Mouse (Mus musculus): Measurements from ENCODE around the gene Gm10203.
A peak's percentile ranks its signal among the peaks of the same experiment; 100 is the strongest.
"Not testable (repeated sequence)": the region's sequence is repeated elsewhere in the genome, so short reads cannot be mapped to it uniquely, and the experiment has no call there.

The Gm10203 gene

DNA sequence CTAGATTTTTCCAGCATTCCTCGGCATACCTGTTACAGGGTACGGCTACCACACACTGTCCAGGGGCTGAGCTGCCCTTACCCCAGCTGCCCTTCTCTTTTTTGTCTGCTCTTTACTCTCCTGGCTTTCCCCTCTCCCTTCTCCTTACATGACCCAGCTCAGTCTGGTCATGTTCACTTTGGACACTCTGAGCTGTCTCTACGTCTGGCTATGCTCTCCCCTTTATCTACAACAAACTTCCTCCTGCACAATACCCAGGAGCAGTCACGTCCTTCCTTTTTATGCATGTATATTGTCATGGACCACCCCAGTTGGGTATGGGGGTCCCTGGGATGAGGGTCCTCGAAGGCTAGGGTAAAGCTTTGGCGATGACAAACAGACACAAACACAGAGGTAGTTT lies 5.7 kb downstream of the Gm10203 start:
- DNase-seq: no peak

DNA sequence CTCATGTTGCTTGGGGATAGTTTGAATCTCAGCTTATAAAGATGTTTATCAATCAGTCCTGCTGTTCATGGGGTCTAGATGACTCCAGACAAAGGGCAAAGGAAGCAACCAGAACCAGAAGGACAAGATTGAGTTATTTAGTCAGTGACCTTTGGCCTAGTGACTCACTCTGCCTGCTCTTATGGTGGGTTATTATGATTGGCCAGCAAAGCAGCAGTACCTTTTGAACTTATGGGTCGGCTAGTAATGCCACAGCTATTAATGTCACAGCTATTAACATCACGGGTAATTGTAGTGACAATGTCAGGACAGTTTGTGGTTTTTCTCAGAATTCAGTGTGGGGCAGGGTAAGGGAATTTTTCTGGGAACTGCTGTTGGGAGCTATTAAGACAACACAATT lies 8.0 kb downstream of the Gm10203 start:
- DNase-seq: no peak

DNA sequence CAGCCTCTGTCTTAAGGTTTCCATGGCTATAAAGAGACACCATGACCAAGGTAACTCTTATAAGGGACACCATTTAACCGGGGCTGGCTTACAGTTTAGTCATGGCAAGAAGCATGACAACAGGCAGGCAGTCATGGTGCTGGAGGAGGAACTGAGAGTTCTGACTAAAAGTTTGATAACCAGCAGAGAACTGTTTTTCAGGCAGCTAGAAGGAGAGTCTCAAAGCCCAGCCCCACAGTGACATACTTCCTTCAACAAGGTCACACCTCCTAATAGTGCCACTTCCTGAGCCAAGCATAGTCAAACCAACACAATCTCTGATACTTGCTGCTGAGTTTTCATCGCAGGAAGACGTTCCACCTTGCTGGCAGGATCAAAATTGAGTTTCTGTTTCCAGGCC lies 9.0 kb downstream of the Gm10203 start:
- DNase-seq: no peak

DNA sequence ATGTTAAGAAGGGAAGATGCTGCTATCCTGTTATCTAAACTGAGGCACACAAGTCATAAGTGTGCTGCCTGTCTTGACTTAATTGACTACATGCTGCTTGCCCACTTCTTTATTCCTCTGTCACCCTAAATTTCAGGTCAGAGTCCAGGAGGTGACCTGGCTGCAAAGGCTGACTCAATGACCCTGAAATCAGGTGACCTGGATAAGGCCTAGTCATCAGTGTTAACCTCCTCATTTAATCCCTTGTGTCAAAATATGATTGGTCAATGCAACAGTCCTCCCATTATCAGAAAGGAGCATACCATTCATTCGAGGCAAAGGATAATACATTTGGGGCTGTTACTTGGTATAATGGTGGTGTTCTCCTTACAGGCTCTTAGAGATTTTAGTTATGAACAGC lies 9.5 kb downstream of the Gm10203 start, which contains the start of gene Etfbkmt:
Etfbkmt (plus strand) TSS at position 379 of the 400 bp plus-strand sequence.
- no peak for DNase-seq

DNA sequence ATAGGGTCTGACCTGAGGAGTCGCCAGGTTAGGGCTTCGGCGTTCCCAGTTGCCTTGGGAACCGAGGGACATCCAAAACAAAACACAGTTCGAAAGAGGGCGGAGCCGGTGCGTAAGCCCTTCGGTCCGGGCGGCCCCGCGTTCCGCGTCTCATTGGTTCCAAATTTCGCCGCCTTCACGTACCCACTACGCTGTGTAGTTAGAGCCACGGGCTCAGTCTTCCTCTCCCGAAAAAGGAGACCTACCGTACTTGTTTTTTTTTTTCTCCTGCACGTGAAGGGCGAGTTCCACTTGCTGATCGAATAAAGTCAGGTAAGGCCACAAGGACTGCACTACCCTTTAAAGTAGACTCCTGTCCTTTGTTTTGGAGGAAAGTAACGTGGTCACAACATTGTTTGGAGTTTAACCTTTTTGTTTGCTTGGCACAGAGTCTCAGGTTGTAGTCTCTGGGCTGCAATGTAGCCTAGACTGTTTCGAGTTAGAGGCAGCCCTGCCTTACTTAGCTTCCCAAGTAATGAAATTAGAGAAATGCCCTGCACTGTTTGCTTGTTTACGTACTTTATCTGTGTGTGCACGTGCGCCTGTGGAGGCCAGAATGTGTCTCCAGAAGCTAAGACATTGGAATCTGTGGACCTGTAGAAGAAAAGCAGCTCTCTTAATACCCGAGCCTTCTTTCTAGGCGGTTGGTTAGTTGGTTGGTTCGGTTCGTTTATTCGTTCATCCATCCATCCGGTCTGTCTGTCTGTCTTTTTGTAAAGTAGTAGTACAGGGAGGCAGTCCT lies 11.6 kb downstream of the Gm10203 start:
- DNase-seq: peak; percentile 90 to 91

DNA sequence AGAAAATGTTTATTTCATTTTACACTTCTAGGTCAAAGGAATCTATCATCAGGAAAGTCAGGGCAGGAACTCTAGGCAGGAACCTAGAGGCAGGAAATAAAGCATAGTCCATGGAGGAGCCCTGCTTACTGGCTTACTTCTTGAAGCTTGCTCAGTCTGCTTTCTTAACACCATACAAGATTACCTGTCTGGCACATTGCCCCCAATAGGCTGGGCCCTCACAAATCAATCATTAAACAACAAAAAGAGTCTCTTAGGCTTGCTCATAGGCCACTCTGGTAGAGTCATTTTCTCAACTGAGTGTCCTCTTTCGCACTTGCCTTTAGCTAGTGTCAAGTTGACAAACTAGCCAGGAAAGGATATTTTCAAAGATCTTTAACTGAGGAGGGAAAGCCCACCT lies 15.2 kb downstream of the Gm10203 start:
- no peak for DNase-seq

DNA sequence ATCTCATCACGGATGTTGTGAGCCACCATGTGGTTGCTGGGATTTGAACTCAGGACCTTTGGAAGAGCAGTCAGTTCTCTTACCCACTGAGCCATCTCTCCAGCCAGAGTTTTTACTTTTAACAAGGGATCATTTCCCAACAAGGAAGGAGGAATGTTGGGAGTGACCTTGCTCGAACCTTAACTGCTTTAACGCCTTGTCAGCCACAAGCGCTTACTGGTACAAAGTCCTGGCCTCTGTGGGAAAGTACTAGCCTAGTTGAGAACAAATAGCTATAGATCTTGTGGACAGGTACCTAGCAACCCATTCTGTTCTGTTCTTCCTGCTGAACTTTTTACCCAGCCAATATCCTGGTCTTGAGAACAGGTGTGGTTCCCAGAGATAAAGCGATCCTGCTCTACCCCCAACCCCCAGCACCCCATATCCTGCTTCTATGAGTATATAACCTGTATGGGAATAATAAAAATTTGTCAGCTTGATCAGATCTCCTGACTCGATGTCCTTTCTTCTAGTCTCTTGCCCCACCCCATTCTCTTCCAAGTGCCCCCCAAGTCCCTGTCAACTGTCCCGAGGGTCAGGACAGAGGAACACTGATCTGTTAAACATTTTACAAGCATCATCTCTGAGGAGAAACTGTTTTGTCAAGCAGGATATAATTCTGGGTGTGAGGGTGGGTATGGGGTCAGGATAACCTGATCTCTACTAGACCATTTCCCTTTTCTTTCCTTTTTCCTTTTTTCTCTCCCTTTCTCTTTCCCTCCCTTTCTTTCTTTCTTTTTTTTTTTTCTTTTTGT lies 18.7 kb downstream of the Gm10203 start:
- DNase-seq: no peak

DNA sequence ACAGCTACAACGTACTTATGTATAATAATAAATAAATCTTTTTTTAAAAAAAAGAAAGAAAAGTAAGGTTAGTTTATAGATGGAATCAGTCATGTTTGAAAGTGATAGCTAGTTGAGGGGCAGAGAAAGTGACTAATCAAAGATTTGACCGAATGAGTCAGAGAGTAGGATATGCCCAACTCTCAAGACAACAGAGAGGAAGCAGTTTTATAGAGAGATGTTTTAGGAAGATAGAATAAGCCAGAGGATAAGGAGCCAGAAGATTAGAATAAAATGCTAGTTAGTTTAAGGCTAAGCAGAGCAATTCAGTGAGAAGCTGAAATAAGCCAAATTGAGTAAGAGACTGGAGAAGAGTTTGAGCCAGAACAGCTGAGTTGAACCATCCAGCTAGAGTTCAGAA lies 22.1 kb downstream of the Gm10203 start:
- DNase-seq: no peak

DNA sequence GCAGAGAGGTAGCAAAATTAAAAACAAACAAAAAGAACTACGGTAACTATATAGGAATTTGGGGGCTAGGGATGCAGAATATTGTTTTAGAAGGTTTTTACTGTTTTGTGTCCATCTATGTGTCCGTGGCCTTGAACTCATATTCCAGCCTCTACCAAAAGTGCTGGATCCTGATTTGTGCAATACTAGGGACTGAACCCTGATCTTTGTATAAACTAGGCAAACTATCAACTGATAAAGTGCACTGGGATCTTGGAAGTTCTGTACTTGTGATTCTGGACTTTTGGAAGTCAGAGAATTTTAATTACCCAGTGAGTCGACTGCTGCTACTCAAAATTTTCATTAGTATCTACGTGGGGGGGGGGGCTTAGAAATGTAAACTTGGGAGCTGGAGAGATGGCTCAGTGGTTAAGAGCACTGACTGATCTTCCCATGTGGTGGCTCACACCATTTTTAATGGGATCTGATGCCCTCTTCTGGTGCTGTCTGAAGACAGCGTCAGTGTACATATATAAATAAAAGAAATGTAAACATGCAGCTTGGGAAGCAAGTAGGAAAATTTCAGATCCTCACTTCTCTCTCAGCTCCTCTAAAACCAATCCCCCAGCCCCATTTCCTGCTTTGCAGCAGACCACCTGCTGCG lies 23.6 kb downstream of the Gm10203 start:
- no peak for DNase-seq

DNA sequence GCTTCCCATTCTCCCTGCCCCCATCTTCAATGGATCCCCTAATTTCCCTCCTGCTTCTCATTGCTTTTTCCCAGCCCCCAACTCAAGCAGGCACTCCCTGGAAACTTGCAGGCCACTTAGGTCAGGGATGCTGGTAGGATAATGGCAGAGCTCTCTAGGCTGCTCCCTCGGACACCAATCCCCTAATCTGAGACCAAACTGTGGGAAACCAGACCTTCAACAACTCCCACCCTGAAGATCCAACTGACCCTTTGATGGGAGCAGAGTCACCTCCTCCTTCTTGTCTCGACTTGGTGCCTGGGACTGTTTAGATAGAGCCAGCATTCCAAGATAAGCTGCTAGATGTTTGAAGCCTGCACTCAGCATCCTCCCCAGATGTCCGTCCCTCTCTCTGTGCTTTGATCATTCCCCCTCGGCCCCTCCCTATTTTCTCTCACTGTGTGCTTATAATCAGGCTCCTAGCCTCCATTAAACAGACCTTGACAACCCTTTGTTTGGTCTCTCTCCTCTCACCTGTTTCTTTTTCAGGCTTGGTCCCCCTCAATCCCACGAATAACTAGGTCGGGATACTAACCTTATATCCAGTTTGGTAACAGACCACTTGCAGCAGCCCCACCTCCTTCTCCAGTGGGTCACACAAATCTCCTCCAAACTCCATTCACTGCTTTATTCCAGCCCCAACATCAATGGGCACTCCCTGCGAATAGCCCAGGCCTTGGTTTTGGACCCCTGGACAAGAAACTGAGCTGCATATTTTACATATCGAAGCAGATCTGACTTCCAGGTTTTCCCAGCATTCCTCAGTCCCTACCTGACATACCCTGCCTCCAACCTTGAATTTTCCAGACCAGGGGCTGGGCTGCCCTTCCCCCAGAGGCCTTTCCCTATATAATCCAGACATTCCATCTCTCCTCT lies 24.4 kb downstream of the Gm10203 start:
- DNase-seq: no peak

DNA sequence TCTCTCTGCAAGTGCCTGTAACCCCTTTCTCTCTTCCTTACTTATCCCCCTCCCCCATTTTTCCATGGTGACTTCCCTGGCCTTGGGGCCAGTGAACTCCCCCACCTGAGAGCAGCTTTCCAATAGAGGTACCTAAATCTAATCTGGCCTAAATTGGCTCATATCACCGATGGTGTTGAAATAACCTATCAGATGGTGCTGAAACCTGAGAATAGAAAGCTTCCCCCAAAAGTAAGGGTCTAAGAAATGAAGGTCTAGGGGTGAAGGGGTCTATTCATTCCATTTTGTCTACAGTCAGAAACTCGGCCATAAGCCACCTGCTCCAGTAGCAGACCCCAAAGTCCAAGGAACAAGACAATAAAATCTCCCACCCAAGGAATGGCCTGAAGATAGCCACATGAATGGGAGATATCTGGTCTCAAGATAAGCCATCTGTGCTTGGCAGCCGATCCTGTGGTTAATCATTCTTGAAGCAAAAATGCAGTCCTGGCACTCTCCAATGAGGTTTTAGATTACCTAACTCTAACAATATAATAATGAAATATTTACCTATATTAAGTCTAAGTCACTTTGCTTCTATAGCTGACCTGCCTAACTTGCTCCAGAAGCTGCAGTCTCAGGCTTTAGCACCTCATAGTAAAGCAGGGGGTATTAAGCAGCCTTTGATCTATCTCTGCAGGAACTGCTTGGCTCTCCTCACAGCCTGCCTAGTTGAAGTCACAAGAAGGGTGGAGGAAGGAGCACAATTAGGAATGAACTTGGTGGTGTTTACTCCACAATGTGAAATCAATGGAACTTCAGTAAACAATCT lies 25.3 kb downstream of the Gm10203 start:
- DNase-seq: no peak

DNA sequence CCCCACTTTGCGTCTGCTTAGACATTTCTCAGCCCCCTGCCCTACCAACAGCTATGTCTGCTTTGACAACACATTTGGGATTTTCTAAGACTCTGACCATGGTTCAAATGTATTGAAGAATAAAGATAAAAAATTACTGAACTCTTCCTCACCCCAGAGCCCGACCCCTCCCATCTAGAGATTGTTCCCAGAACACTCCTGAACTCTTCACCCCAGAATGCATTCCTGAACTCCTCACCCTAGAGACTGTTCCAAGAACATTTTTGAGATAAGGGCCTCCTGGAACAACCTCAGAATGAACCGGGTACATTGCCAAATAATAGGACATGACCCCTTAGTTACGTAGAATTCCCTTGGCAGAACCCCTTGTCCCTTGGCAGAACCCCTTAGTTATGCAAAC lies 37.1 kb downstream of the Gm10203 start:
- DNase-seq: not testable (repeated sequence)

DNA sequence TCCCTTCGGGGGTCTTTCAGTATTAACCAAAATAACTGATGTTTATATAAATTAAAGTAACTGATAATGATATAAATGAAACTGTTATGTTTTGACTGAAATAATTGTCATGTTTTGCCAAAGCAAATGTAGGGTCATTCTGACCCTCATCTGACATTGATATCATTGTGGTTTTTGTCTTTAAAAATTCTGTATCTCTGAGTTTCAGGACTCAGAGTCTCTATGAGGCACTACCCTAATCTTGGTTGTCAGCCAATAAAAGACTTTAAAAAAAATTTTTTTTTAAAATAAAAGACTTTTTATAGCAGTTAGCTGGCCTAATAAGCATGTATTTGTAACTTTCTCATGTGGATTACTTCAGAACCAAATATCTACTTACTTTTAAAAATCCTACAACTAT lies 37.7 kb downstream of the Gm10203 start:
- DNase-seq: no peak

DNA sequence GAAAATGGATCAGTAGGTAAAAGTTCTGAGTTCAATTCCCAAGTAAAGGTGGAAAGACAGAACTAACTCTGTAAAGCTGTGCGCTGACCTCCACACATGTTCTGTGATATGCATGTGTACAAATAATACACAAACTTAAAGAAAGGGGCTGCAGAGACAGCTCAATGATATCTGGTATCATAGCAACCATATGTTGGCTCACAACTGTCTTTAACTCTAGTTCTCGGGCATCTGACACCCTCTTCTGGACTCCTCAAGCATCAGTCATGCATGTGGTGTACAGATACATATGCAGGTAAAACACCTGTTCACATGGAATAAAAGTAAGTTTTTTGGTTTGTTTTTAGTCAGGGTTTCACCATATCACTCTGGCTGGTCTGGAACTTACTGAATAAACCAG lies 38.5 kb downstream of the Gm10203 start:
- no peak for DNase-seq

DNA sequence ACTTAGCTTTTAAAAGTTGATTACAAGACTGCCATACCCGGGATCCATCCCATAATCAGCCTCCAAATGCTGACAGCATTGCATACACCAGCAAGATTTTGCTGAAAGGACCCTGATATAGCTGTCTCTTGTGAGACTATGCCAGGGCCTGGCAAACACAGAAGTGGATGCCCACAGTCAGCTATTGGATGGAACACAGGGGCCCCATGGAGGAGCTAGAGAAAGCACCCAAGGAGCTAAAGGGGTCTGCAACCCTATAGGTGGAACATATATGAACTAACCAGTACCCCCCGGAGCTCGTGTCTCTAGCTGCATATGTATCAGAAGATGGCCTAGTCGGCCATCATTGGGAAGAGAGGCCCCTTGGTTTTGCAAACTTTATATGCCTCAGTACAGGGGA lies 40.0 kb downstream of the Gm10203 start:
- not testable (repeated sequence) for DNase-seq

DNA sequence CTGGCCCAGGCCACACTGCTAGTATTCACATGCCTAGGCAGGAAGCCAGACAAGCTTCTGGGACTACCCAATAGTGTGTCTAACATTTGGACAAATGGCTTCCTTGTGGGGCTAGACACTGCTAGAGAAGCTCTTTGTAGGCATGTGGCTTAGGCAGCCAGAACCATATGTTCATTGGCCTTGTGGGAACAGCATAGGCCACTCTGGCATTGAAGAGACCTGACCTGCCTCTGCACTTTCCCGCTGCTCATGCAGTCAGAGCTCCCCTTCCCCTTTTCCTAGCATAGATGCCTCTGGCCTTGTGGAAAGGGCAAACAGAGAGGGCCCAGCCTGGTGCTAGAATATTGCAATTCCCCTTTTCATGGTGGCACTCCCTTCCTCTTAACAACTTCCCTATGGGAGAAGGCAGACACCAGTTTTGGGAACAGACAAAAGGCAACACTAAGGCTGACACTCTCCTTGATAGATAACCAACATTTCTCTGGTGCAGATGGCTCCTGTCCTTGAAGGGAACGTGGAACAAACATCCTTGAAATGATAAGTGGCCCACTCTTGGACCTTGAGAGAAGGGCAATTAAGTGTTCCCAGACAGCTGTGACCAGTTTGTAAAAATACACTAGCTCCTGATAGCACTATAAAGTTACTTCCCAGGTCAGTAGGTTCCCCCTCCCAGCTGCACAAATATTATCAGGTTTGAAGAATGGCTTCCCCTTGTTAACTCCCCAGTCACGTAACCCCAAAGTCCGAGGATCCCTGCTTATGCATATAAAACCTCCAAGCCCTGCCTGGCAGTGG lies 44.1 kb downstream of the Gm10203 start:
- no peak for DNase-seq

DNA sequence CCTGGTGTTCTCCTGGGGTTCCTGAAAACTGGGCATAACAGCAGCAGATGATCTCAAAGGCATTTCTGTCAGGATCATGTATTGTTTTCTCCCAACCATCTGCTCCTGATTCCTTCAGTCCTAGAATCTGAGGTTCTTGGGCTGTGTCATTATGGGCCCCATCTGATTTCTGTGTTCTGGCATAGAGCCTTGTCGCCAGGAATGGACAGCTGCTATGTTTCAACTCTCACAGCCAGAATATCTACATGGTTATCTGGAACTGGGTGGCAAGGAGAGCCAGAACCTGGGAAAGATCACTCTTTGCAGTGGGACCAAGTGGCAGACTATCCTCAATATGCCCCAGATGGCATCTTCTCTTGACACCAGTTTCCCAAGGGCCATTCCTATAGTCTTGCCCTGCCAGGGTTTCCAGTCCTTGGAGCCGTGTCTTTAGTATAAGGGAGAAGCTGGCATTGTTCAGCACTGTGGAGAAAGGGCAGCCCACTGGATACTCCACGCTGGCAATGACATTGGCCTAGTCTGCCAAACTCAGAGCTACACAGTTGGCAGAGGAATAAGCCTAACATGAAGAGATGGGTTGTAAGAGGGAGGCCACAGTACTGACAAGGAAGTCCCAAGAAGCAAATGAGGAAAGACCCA lies 45.1 kb downstream of the Gm10203 start:
- DNase-seq: peak; percentile 16 to 51

DNA sequence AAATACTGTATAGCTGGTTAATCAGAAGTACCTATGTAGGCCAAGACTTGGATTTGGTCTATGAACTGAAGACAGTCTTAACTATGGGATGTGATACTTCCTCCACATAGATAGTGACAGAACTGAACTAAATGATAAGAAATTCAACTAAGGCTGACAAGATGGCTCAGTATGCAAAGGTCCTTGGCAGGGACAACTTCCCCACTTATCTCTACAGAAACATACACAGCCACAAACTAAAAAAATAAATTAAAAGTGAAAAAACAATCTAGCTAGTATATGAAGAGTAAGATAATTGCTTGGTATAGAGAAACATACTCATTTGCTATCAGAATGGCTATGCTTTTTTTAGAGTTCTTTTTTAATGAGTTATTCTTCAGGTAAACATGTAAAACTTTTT lies 49.1 kb downstream of the Gm10203 start:
- DNase-seq: no peak
